Mouse (Mus musculus): Measurements from ENCODE around the gene Usp21. TPM values are rescaled to one million over a fixed set of nuclear protein-coding genes. Genes with fewer than 3 reads are reported as not detected.
"Not testable (repeated sequence)": the region's sequence is repeated elsewhere in the genome, so short reads cannot be mapped to it uniquely, and the experiment has no call there.

Gene Usp21
- polyA plus RNA-seq, 1 experiment = 47.8 TPM

- Histone ChIP-seq H3K4me1 (ENCODE audit: control insufficient read depth, insufficient read depth, low read length) (peaks cover 6% of the 10 kb centered on the region; the same call in 1 of the 2 replicates), H3K27me3 (replicated peaks; ENCODE audit: control insufficient read depth, insufficient read depth, low read length) (no peaks in the 10 kb centered on the region), H3K4me3 (ENCODE audit: insufficient read depth, low read depth, low read length) (no peak overlapping the region), H3K36me3 (ENCODE audit: control insufficient read depth, insufficient read depth, low read length) (no peaks in the 10 kb centered on the region), H3K27ac (ENCODE audit: insufficient read depth, low read depth, low read length) (no peak overlapping the region)
- no peak for DNase-seq
- TF ChIP-seq POLR2A (IDR thresholded peaks at IDR 0.05; ENCODE audit: low read depth, low read length) = no peak
- TF ChIP-seq CTCF (conservative IDR thresholded peaks at IDR 0.05; ENCODE audit: insufficient read depth, insufficient read length, low read depth, low read length) = no peak
- 51% methylated on average over 2 of the region's 2 CpGs for WGBS
Observed at GRCm38 (mm10) chr1:171325571-171325970, 37.8 kb upstream of the Usp21 start.

DNA sequence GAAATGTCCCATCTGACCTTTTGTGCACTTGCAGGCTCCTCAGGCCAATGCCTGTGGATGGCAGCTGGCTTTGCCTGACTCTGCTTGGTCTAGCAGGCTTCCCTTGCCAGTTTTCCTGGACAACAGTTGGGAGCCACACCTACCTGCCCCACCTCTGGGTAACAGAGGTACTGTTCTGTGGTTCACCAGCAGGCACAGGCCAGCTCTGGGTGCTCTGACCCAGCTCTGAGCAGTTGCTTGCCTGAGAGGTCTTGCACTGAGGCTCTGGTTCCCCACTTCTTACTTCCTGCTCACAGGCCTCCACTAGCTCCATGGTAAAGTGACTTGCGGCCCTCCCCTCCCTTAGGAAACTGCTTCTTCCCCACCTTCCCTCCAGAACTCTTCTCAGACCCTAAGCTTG is 34.2 kb upstream of the Usp21 start:
- Histone ChIP-seq H3K27ac (ENCODE audit: insufficient read depth, low read depth, low read length) (peak overlapping the region; percentile 79), H3K4me1 (ENCODE audit: control insufficient read depth, insufficient read depth, low read length) (peaks cover 2% of the 10 kb centered on the region; the same call in 1 of the 2 replicates), H3K36me3 (ENCODE audit: control insufficient read depth, insufficient read depth, low read length) (no peaks in the 10 kb centered on the region), H3K27me3 (replicated peaks; ENCODE audit: control insufficient read depth, insufficient read depth, low read length) (no peaks in the 10 kb centered on the region), H3K4me3 (ENCODE audit: insufficient read depth, low read depth, low read length) (no peak overlapping the region)
- 80% methylated on average over 1 of the region's 1 CpGs for WGBS
- peak; percentile 70 for DNase-seq
- TF ChIP-seq POLR2A (IDR thresholded peaks at IDR 0.05; ENCODE audit: low read depth, low read length) (no peak), CTCF (conservative IDR thresholded peaks at IDR 0.05; ENCODE audit: insufficient read depth, insufficient read length, low read depth, low read length) (0 out of 2 replicates have a peak, but pooled peaks have one; percentile 13)

DNA sequence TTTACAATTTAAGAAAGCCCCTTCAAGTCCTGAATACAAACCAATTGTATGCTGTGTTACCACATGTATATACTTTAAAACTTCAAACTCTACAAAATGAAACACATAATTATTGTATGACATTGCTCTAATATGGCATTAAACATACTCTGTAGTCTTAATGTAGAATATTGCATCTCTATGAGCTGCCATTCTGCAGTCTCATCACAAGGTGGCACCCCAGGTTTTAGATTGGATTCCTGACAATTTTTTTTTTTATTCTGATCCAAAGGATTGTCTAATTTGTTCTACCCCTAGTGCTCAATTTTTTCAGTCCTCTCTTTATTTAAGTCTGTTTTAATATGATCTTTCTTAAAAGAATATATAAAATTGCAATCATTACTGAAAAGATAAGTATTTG is 33.6 kb upstream of the Usp21 start:
- H3K4me1 ChIP-seq (ENCODE audit: control insufficient read depth, insufficient read depth, low read length) = peaks cover 2% of the 10 kb centered on the region; the same call in 1 of the 2 replicates
- no peaks in the 10 kb centered on the region for H3K27me3 ChIP-seq (replicated peaks; ENCODE audit: control insufficient read depth, insufficient read depth, low read length)
- no peak for TF ChIP-seq CTCF (conservative IDR thresholded peaks at IDR 0.05; ENCODE audit: insufficient read depth, insufficient read length, low read depth, low read length)
- H3K4me3 ChIP-seq (ENCODE audit: insufficient read depth, low read depth, low read length) = no peak overlapping the region
- DNase-seq = no peak
- H3K27ac ChIP-seq (ENCODE audit: insufficient read depth, low read depth, low read length) = no peak overlapping the region
- no peaks in the 10 kb centered on the region for H3K36me3 ChIP-seq (ENCODE audit: control insufficient read depth, insufficient read depth, low read length)

DNA sequence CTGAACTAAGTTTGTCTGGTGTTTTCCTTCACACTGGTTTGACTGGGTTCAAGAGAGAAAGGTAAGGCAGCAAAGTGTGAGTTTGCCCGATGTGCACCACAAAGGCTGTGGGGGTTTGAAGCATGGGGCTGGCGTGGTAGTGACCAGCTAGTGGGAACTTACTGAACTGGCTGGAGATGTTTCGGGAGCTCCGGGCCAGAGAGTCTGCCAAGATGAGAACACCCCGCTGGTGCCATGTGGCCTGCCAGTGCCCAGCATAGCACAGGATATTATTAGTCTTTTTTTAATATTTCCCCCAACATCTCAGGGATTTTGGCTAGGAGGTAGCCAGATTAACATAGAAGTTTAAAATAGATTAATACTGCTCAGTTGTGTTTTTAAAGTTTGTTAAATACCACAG is 32.4 kb upstream of the Usp21 start:
- WGBS = 11% methylated on average over 5 of the region's 5 CpGs
- H3K4me3 ChIP-seq (ENCODE audit: insufficient read depth, low read depth, low read length) = peak overlapping the region; percentile 29

DNA sequence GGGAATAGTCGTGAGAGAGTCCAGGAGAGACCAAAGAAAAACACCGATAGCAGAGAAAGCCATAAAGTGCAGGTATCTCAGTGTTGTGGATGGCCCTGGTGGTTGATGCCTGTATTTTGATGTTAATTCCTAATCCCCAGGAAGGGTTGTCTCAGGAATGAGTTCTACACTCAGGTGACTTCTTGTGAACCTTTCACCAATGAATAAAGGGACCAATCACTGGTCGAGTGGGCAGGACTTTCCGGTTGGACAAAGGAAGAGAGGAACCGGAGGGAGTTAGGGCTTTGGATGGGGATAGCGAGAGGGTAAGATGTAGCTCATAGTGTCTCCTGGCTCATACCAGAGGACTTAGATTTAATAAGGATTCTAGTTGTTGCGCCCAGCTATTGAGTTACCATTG is 32.0 kb upstream of the Usp21 start:
- no peak for TF ChIP-seq CTCF (conservative IDR thresholded peaks at IDR 0.05; ENCODE audit: insufficient read depth, insufficient read length, low read depth, low read length)
- Histone ChIP-seq H3K36me3 (ENCODE audit: control insufficient read depth, insufficient read depth, low read length) (no peaks in the 10 kb centered on the region), H3K4me3 (ENCODE audit: insufficient read depth, low read depth, low read length) (peak overlapping the region; percentile 29), H3K4me1 (ENCODE audit: control insufficient read depth, insufficient read depth, low read length) (peaks cover 2% of the 10 kb centered on the region; the same call in 1 of the 2 replicates), H3K27ac (ENCODE audit: insufficient read depth, low read depth, low read length) (no peak overlapping the region), H3K27me3 (replicated peaks; ENCODE audit: control insufficient read depth, insufficient read depth, low read length) (no peaks in the 10 kb centered on the region)
- DNase-seq = peak; percentile 69
- 12% methylated on average over 7 of the region's 7 CpGs for WGBS

More for the DNA sequence above, 32.4 kb upstream of the Usp21 start:
- Histone ChIP-seq H3K4me1 (ENCODE audit: control insufficient read depth, insufficient read depth, low read length) (peaks cover 2% of the 10 kb centered on the region; the same call in 1 of the 2 replicates), H3K27me3 (replicated peaks; ENCODE audit: control insufficient read depth, insufficient read depth, low read length) (no peaks in the 10 kb centered on the region), H3K36me3 (ENCODE audit: control insufficient read depth, insufficient read depth, low read length) (no peaks in the 10 kb centered on the region), H3K27ac (ENCODE audit: insufficient read depth, low read depth, low read length) (no peak overlapping the region)
- TF ChIP-seq POLR2A (IDR thresholded peaks at IDR 0.05; ENCODE audit: low read depth, low read length) (no peak), CTCF (conservative IDR thresholded peaks at IDR 0.05; ENCODE audit: insufficient read depth, insufficient read length, low read depth, low read length) (no peak)
- DNase-seq = no peak

GRCm38 (mm10) chr1:171309321-171309720 is 21.5 kb upstream of the Usp21 start:
- Histone ChIP-seq H3K27ac (ENCODE audit: insufficient read depth, low read depth, low read length) (no peak overlapping the region), H3K4me1 (ENCODE audit: control insufficient read depth, insufficient read depth, low read length) (no peaks in the 10 kb centered on the region), H3K4me3 (ENCODE audit: insufficient read depth, low read depth, low read length) (no peak overlapping the region), H3K27me3 (replicated peaks; ENCODE audit: control insufficient read depth, insufficient read depth, low read length) (no peaks in the 10 kb centered on the region), H3K36me3 (ENCODE audit: control insufficient read depth, insufficient read depth, low read length) (no peaks in the 10 kb centered on the region)
- TF ChIP-seq CTCF (conservative IDR thresholded peaks at IDR 0.05; ENCODE audit: insufficient read depth, insufficient read length, low read depth, low read length) (no peak), POLR2A (IDR thresholded peaks at IDR 0.05; ENCODE audit: low read depth, low read length) (no peak)
- 56% methylated on average over 2 of the region's 2 CpGs for WGBS
- no peak for DNase-seq

- H3K27me3 ChIP-seq (replicated peaks; ENCODE audit: control insufficient read depth, insufficient read depth, low read length); DNase-seq; H3K4me1 ChIP-seq (ENCODE audit: control insufficient read depth, insufficient read depth, low read length); H3K4me3 ChIP-seq (ENCODE audit: insufficient read depth, low read depth, low read length); H3K27ac ChIP-seq (ENCODE audit: insufficient read depth, low read depth, low read length); H3K36me3 ChIP-seq (ENCODE audit: control insufficient read depth, insufficient read depth, low read length): not testable (repeated sequence)
- WGBS = 66% methylated on average over 5 of the region's 5 CpGs
Observed at GRCm38 (mm10) chr1:171306157-171306556, 18.4 kb upstream of the Usp21 start.

GRCm38 (mm10) chr1:171298226-171298625 is 10.4 kb upstream of the Usp21 start:
- Histone ChIP-seq H3K36me3 (ENCODE audit: control insufficient read depth, insufficient read depth, low read length) (no peaks in the 10 kb centered on the region), H3K4me3 (ENCODE audit: insufficient read depth, low read depth, low read length) (no peak overlapping the region), H3K27me3 (replicated peaks; ENCODE audit: control insufficient read depth, insufficient read depth, low read length) (no peaks in the 10 kb centered on the region), H3K27ac (ENCODE audit: insufficient read depth, low read depth, low read length) (no peak overlapping the region), H3K4me1 (ENCODE audit: control insufficient read depth, insufficient read depth, low read length) (no peaks in the 10 kb centered on the region; the same call in 1 of the 2 replicates)
- 72% methylated on average over 3 of the region's 3 CpGs for WGBS
- TF ChIP-seq POLR2A (IDR thresholded peaks at IDR 0.05; ENCODE audit: low read depth, low read length) = no peak
- no peak for TF ChIP-seq CTCF (conservative IDR thresholded peaks at IDR 0.05; ENCODE audit: insufficient read depth, insufficient read length, low read depth, low read length)
- DNase-seq = no peak

Measured in kidney, adult 2 months (tissue).